ENCODE assay signal across 7 mouse cellular contexts in the genomic region with DNA sequence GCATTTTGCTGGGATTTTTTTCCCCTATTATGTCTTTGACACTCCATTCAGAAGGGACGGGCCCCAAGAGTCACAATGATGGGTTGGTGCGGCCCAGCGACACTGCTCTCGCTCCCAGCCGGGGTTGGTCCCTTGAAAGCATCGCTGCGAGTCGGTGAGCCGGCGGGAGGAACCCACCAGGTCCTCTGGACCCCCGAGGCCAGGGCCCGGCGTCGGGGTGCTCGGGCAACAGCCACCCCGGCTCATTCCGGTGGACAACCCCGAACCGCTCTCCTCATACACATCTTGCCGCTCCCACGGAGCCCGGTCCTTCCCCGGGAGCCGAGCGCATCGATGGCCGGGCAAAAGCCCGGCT. TPM values are rescaled to one million over a fixed set of nuclear protein-coding genes. Genes with fewer than 3 reads are reported as not detected.
A peak's percentile ranks its signal among the peaks of the same experiment; 100 is the strongest.
DNase-seq lines count a peak whose midpoint lies in the region; ATAC-seq and TF ChIP-seq lines count a peak whose summit lies in the region.

No protein-coding gene starts in this region.

- H3K4me3 ChIP-seq in liver, adult 2 months (ENCODE audit: insufficient read depth, low read depth, low read length), result peak overlapping the region; percentile 85
- H3K4me3 ChIP-seq in embryonic facial prominence, embryonic 14.5 days (ENCODE audit: low read depth, low read length), result peak overlapping the region; percentile 97
- H3K4me3 ChIP-seq in intestine, embryonic 15.5 days (replicated peaks), result peak overlapping the region; percentile 98
- peak overlapping the region; percentile 89 for H3K4me3 ChIP-seq in neural tube, embryonic 13.5 days

- no peaks in the 10 kb centered on the region for H3K36me3 ChIP-seq in liver, adult 2 months (ENCODE audit: control insufficient read depth, insufficient read depth, low read length)
- H3K36me3 ChIP-seq in embryonic facial prominence, embryonic 14.5 days (ENCODE audit: control insufficient read depth, insufficient read depth, low read length), result peaks cover 4% of the 10 kb centered on the region; the same call in 1 of the 2 replicates
- no peaks in the 10 kb centered on the region for H3K36me3 ChIP-seq in intestine, embryonic 15.5 days
- H3K36me3 ChIP-seq in neural tube, embryonic 13.5 days, result no peaks in the 10 kb centered on the region

- H3K9ac ChIP-seq in liver, adult 2 months (ENCODE audit: low read depth, low read length), result peak overlapping the region; percentile 95
- H3K9ac ChIP-seq in embryonic facial prominence, embryonic 14.5 days (ENCODE audit: low read depth, low read length), result peak overlapping the region; percentile 99
- H3K9ac ChIP-seq in intestine, embryonic 15.5 days, result peak overlapping the region; percentile 99
- H3K9ac ChIP-seq in neural tube, embryonic 13.5 days, result peak overlapping the region; percentile 93

- TF ChIP-seq POLR2A in liver, adult 2 months (IDR thresholded peaks at IDR 0.05; ENCODE audit: extremely low read depth, insufficient read depth, low read length), result 0 out of 2 replicates have a peak, but pooled peaks have one; percentile 26

- no peak for DNase-seq in liver, adult 2 months (ENCODE audit: extremely low read depth, low read depth, low spot score)
- DNase-seq in liver, result no peak
- DNase-seq in embryonic facial prominence, embryonic 14.5 days (ENCODE audit: low spot score), result no peak
- no peak for DNase-seq in adrenal gland, postnatal 4 days (ENCODE audit: low spot score in 2 of 2)
- no peak for DNase-seq in left cerebral cortex, adult 8-10 months (ENCODE audit: low spot score in 2 of 2)

- peak overlapping the region; percentile 94 for H3K27ac ChIP-seq in liver, adult 2 months (replicated peaks; ENCODE audit: insufficient read depth, low read depth, low read length)
- peak overlapping the region; percentile 98 for H3K27ac ChIP-seq in embryonic facial prominence, embryonic 14.5 days (replicated peaks; ENCODE audit: low read depth, low read length)
- peak overlapping the region; percentile 96 for H3K27ac ChIP-seq in intestine, embryonic 15.5 days
- peak overlapping the region; percentile 98 for H3K27ac ChIP-seq in neural tube, embryonic 13.5 days (replicated peaks)

- peak; percentile 4; the same call in 1 of the 2 replicates for ATAC-seq in embryonic facial prominence, embryonic 14.5 days (ENCODE audit: low read depth)
- ATAC-seq in intestine, embryonic 15.5 days, result peak; percentile 35; the same call in 1 of the 2 replicates
- ATAC-seq in neural tube, embryonic 13.5 days (ENCODE audit: low read depth), result peak; percentile 55

- no peaks in the 10 kb centered on the region for H3K27me3 ChIP-seq in liver, adult 2 months (ENCODE audit: control insufficient read depth, insufficient read depth, low read length)
- H3K27me3 ChIP-seq in embryonic facial prominence, embryonic 14.5 days (replicated peaks; ENCODE audit: control insufficient read depth, insufficient read depth, low read length), result no peaks in the 10 kb centered on the region
- H3K27me3 ChIP-seq in intestine, embryonic 15.5 days (replicated peaks), result no peaks in the 10 kb centered on the region
- no peaks in the 10 kb centered on the region for H3K27me3 ChIP-seq in neural tube, embryonic 13.5 days

- no peak for TF ChIP-seq CTCF in liver, adult 2 months (IDR thresholded peaks at IDR 0.05; ENCODE audit: low read depth, low read length)

- no peaks in the 10 kb centered on the region for H3K9me3 ChIP-seq in embryonic facial prominence, embryonic 14.5 days (ENCODE audit: control insufficient read depth, low read length)
- H3K9me3 ChIP-seq in intestine, embryonic 15.5 days, result no peaks in the 10 kb centered on the region
- H3K9me3 ChIP-seq in neural tube, embryonic 13.5 days, result no peaks in the 10 kb centered on the region

- H3K4me2 ChIP-seq in embryonic facial prominence, embryonic 14.5 days (ENCODE audit: low read depth, low read length), result peak overlapping the region; percentile 93
- H3K4me2 ChIP-seq in intestine, embryonic 15.5 days (replicated peaks), result peak overlapping the region; percentile 70
- H3K4me2 ChIP-seq in neural tube, embryonic 13.5 days, result peak overlapping the region; percentile 74

- H3K79me2 ChIP-seq in liver, adult 2 months (ENCODE audit: control insufficient read depth, insufficient read depth, low read length), result peaks cover 17% of the 10 kb centered on the region

- under 1% methylated on average over 28 of the region's 28 CpGs for WGBS in liver, adult 2 months
- 0% methylated on average over 25 of the region's 28 CpGs for WGBS in embryonic facial prominence, embryonic 14.5 days
- under 1% methylated on average over 28 of the region's 28 CpGs for WGBS in intestine, embryonic 15.5 days
- 0% methylated on average over 28 of the region's 28 CpGs for WGBS in neural tube, embryonic 13.5 days

- H3K4me1 ChIP-seq in liver, adult 2 months (ENCODE audit: control insufficient read depth, insufficient read depth, low read length), result peaks cover 7% of the 10 kb centered on the region
- H3K4me1 ChIP-seq in embryonic facial prominence, embryonic 14.5 days (ENCODE audit: control insufficient read depth, insufficient read depth, low read length), result peaks cover 20% of the 10 kb centered on the region
- 0 out of 2 replicates have a peak, but pooled peaks cover 6% of the 10 kb centered on the region for H3K4me1 ChIP-seq in intestine, embryonic 15.5 days (replicated peaks)
- H3K4me1 ChIP-seq in neural tube, embryonic 13.5 days (replicated peaks), result peaks cover 27% of the 10 kb centered on the region

RNA-seq across cellular contexts. Expression of gene Cul5, which starts 3.2 kb away (rescaled TPM):
- total RNA-seq in liver, adult 2 months (2014; rRNA removed), result 15.4 and 18.0 TPM in 2 replicates
- 2.3 and 2.4 TPM in 2 replicates for polyA plus RNA-seq in liver, adult 2 months (2012; rRNA removed)
- polyA plus RNA-seq in embryonic facial prominence, embryonic 14.5 days (2014; fragmentation: Nextera tagmentation; extraction: Ambion mirVana), result 41.2 and 44.6 TPM in 2 replicates
- 32.2 and 32.3 TPM in 2 replicates for polyA plus RNA-seq in intestine, embryonic 15.5 days (2015; fragmentation: Nextera tagmentation; extraction: Ambion mirVana)
- 39.2 and 41.6 TPM in 2 replicates for polyA plus RNA-seq in neural tube, embryonic 13.5 days (2015; fragmentation: Nextera tagmentation; extraction: Ambion mirVana)
- total RNA-seq in adrenal gland, postnatal 4 days (2021), result 10 to 100 TPM; 39.2 to 40.6 TPM
- 10 to 100 TPM; 46.2 to 53.1 (median 52.5) TPM for total RNA-seq in left cerebral cortex, adult 8-10 months (2022)

RNA-seq across cellular contexts. Expression of gene Rab39, which starts 39.4 kb away (rescaled TPM):
- total RNA-seq in liver, adult 2 months (2014; rRNA removed), result 0.83 and 1.0 TPM in 2 replicates
- polyA plus RNA-seq in liver, adult 2 months (2012; rRNA removed), result 0.10 and 0.26 TPM in 2 replicates
- 0.60 and 1.0 TPM in 2 replicates for polyA plus RNA-seq in embryonic facial prominence, embryonic 14.5 days (2014; fragmentation: Nextera tagmentation; extraction: Ambion mirVana)
- 0.32 and 0.78 TPM in 2 replicates for polyA plus RNA-seq in intestine, embryonic 15.5 days (2015; fragmentation: Nextera tagmentation; extraction: Ambion mirVana)
- 4.3 and 5.1 TPM in 2 replicates for polyA plus RNA-seq in neural tube, embryonic 13.5 days (2015; fragmentation: Nextera tagmentation; extraction: Ambion mirVana)
- 1 to 10 TPM in 1 of 2 experiments, under 1 TPM in 1; 0.90 to 1.0 TPM for total RNA-seq in adrenal gland, postnatal 4 days (2021)
- total RNA-seq in left cerebral cortex, adult 8-10 months (2022), result 1 to 10 TPM; 1.1 to 2.0 (median 1.3) TPM

RNA-seq across cellular contexts. Expression of gene Acat1, which starts 56.5 kb away (rescaled TPM):
- 285 and 321 TPM in 2 replicates for total RNA-seq in liver, adult 2 months (2014; rRNA removed)
- polyA plus RNA-seq in liver, adult 2 months (2012; rRNA removed), result 101 and 143 TPM in 2 replicates
- 184 and 194 TPM in 2 replicates for polyA plus RNA-seq in embryonic facial prominence, embryonic 14.5 days (2014; fragmentation: Nextera tagmentation; extraction: Ambion mirVana)
- 139 and 153 TPM in 2 replicates for polyA plus RNA-seq in intestine, embryonic 15.5 days (2015; fragmentation: Nextera tagmentation; extraction: Ambion mirVana)
- 127 and 142 TPM in 2 replicates for polyA plus RNA-seq in neural tube, embryonic 13.5 days (2015; fragmentation: Nextera tagmentation; extraction: Ambion mirVana)
- 100 to 1,000 TPM; 148 to 192 TPM for total RNA-seq in adrenal gland, postnatal 4 days (2021)
- total RNA-seq in left cerebral cortex, adult 8-10 months (2022), result 10 to 100 TPM; 55.4 to 60.7 (median 56.5) TPM

Comparison
In these comparisons a context has a peak if more than half of its experiments do, and no peak if none do; other contexts are left out.
1. ATAC-seq: peak in every context shown above with its lines; median percentile 55 in neural tube, embryonic 13.5 days; 35 in intestine, embryonic 15.5 days; 4 in embryonic facial prominence, embryonic 14.5 days.